26 mouse cellular contexts compared by ENCODE assay signal in genomic region chr3:110340067-110340466, GRCm38 (mm10).
"Had no signal": no experiment of that assay in that cellular context is flagged by ENCODE, and none has a peak within 500 bp of the region (broad histone marks: within the 10 kb centered on the region; RNA-seq: fewer than 3 reads in every experiment).

No protein-coding gene starts in this region.

- H3K4me1 ChIP-seq: hindbrain, embryonic 10.5 days; hindbrain, embryonic 12.5 days; intestine, embryonic 15.5 days; limb, embryonic 13.5 days; limb, embryonic 15.5 days; liver, embryonic 12.5 days had no signal

- H3K27ac ChIP-seq: gastrocnemius, adult 2 months; heart, adult 2 months; hindbrain, embryonic 10.5 days; hindbrain, embryonic 12.5 days; hindbrain, embryonic 14.5 days; intestine, embryonic 15.5 days; limb, embryonic 13.5 days; limb, embryonic 15.5 days; liver, embryonic 12.5 days; liver, embryonic 14.5 days had no signal

- H3K9me3 ChIP-seq: hindbrain, embryonic 10.5 days; hindbrain, embryonic 12.5 days; intestine, embryonic 15.5 days; limb, embryonic 13.5 days; limb, embryonic 15.5 days; liver, embryonic 12.5 days had no signal

- H3K27me3 ChIP-seq: hindbrain, embryonic 12.5 days; intestine, embryonic 15.5 days; limb, embryonic 13.5 days; limb, embryonic 15.5 days; liver, embryonic 12.5 days had no signal

- H3K36me3 ChIP-seq: hindbrain, embryonic 10.5 days; hindbrain, embryonic 12.5 days; intestine, embryonic 15.5 days; limb, embryonic 13.5 days; limb, embryonic 15.5 days; liver, embryonic 12.5 days had no signal

- H3K4me3 ChIP-seq: gastrocnemius, adult 2 months; heart, adult 2 months; hindbrain, embryonic 10.5 days; hindbrain, embryonic 12.5 days; intestine, embryonic 15.5 days; layer of hippocampus, adult 2 months; limb, embryonic 13.5 days; limb, embryonic 15.5 days; liver, embryonic 12.5 days had no signal

- DNase-seq: gastrocnemius, adult 2 months; gastrocnemius, postnatal 10 days; gastrocnemius, postnatal 25 days; heart, adult 2 months; heart, postnatal 10 days; heart, postnatal 4 days; kidney, adult 18-20 months; kidney, adult 8-10 months; kidney, postnatal 10 days; kidney, postnatal 25 days; kidney, postnatal 4 days; left cerebral cortex, postnatal 4 days; lung, adult 18-20 months had no signal

- ATAC-seq: hindbrain, embryonic 16.5 days; inflammation-experienced regulatory T-cells, adult 6 months; intestine, embryonic 15.5 days; intestine, postnatal 0 days; liver, embryonic 12.5 days had no signal

- H3K9ac ChIP-seq: hindbrain, embryonic 12.5 days; hindbrain, embryonic 14.5 days; intestine, embryonic 15.5 days; limb, embryonic 13.5 days; limb, embryonic 15.5 days; liver, embryonic 12.5 days; liver, embryonic 14.5 days had no signal

- H3K4me2 ChIP-seq: heart, embryonic 11.5 days; hindbrain, embryonic 12.5 days; hindbrain, embryonic 14.5 days; intestine, embryonic 15.5 days; limb, embryonic 13.5 days; limb, embryonic 15.5 days; liver, embryonic 12.5 days had no signal
